Mouse (Mus musculus): Measurements from ENCODE around the gene Epha4.

Gene Epha4

DNA sequence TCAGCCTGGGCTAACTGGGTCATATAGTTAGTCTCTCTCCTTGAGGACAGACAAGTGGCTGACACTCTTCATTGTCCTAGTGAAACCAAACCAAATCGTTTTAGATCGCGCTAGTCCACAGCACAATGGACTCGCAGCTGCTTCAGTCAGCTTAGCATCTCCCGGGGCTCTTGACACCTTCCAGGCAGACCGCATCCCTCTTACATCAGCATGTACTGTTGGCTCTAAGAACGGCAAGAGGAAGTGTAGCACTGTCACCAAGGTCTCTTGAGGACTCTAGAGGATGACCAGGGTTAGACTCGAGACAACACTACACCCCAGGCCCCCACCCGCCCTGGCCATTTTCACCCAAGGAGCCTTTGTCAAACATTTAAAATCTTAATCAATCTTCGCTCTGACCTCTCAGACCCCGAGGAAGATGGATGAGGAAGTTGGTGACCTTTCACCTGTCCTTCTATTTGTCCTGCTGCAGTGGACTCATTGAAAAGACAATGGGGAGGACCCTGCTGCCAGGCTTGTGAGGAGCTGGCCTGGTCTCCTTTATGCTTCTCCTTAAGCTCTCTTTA lies 12.3 kb downstream of the Epha4 start:
- TF ChIP-seq GATA4 (IDR thresholded peaks at IDR 0.05; ENCODE audit: insufficient replicate concordance, low read length), result no peak

DNA sequence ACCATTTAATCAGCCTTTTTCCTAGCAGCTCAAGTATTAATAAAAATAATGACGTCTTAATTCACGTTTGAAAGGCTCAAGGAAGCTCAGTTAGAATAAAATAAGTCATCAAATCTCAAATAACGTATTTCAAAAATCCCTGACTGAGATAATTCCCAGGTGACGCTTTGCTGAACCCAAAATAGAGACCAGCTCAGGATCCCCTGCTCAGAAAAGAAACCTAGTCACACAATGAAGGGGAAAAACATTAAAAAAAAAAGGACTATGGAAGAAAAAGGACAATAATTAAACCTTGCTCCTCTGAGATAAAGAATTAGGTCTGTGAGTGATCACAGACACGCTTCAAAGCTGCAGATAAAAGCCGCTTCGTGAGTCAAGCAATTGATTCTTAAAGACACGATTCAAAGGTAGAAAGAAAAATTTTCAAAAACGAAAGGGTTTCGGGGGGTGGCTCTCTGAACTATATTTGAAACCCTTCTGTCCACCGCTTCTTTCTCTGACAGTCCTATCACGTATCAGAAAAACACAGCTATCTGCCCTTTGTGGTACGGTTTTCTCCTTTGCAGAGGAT lies 13.4 kb downstream of the Epha4 start:
- TF ChIP-seq GATA4 (IDR thresholded peaks at IDR 0.05; ENCODE audit: insufficient replicate concordance, low read length), result no peak

DNA sequence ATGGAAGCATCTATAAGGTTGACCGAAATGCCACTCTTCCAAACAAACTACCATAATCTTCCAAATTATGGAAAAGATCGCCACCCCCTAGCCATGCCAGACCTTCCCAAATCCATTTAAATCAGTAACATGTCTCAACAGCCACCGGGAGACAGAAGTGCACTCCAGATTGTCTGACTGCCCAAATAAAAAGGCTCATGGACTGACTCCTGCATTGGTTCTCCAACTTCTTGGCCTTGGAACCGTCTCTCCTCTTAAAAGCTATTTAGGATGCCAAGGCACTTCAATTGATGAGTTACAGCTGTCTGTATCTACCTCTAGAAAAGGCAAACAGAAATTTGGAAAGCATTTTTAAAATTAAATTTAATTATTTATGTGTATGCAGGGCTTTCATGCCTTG lies 17.4 kb downstream of the Epha4 start:
- no peak for TF ChIP-seq GATA4 (IDR thresholded peaks at IDR 0.05; ENCODE audit: insufficient replicate concordance, low read length)

- TF ChIP-seq GATA4 (IDR thresholded peaks at IDR 0.05; ENCODE audit: insufficient replicate concordance, low read length), result no peak
Measured at GRCm38 (mm10) chr1:77496468-77497181, 18.3 kb downstream of the Epha4 start.

DNA sequence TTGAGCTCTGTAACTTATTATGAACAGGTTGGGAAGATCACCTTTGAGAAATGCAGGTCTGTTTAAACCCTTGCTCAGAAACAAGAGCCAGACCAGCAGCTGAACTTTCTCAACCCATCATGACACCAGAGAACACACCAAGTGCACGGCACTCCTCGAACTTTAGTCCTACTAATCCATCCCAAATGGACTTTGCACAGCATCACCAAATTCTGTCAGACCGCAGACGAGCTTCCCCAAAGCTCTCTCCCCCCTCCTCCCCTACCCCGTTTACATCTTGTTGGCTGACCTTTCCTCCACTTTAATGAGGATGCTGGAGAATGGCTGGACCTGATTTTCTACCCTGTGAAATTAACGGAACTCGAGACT lies 19.1 kb downstream of the Epha4 start:
- no peak for TF ChIP-seq GATA4 (IDR thresholded peaks at IDR 0.05; ENCODE audit: insufficient replicate concordance, low read length)

- TF ChIP-seq GATA4 (IDR thresholded peaks at IDR 0.05; ENCODE audit: insufficient replicate concordance, low read length), result no peak
Measured at GRCm38 (mm10) chr1:77495030-77495789, 19.7 kb downstream of the Epha4 start.

- TF ChIP-seq GATA4 (IDR thresholded peaks at IDR 0.05; ENCODE audit: insufficient replicate concordance, low read length), result no peak
Measured at GRCm38 (mm10) chr1:77493841-77494635, 20.9 kb downstream of the Epha4 start.

DNA sequence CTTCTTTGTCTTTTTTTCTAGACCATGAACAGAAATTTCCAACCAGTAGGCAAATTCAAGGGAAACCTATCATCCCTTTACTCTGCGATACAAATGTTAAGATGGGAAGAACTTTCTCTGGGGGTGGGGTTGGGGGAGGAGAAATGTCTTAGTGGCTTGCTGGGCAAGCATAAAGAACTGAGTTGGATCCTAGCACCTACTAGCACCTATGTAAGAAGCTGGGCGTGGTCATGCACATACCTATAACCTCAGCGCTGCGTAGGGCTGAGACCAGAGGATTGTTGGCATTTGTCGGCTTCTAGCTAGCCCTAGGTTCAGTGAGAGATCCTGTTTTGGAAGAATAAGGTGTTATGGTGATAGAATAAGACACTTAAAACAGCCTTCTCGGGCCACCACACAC lies 24.7 kb downstream of the Epha4 start:
- TF ChIP-seq GATA4 (IDR thresholded peaks at IDR 0.05; ENCODE audit: insufficient replicate concordance, low read length), result no peak

GRCm38 (mm10) chr1:77489387-77489786 lies 25.5 kb downstream of the Epha4 start:
- no peak for TF ChIP-seq GATA4 (IDR thresholded peaks at IDR 0.05; ENCODE audit: insufficient replicate concordance, low read length)

DNA sequence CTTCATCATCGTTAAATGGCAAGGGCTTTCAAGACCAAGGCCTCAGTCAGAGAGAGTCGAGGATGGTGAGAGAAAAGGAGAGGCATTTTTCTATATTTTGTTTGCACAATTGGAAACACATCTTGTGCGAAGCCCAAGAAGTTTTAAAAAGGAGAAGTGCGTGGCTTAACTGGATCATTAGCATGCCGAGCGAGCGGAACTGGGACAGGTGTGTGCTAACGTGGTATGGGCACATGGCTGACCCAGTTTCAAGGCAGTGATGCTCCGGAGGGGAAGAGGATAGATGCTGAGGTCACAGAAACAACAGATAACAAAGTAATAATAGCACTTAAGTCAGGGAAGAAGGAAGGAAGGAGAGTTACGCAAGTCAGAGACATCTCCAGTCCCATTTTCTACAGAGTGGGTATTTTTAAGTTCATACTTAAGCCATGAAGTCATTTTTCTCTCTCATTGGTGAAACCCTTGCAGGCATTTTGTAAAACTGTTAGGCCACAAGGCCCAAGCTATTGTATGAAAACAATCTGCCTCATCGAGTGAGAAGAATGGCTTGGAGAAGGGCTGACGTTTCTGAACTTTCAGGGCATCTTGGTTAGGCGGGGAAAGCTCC lies 26.9 kb downstream of the Epha4 start:
- TF ChIP-seq GATA4 (IDR thresholded peaks at IDR 0.05; ENCODE audit: insufficient replicate concordance, low read length), result no peak

DNA sequence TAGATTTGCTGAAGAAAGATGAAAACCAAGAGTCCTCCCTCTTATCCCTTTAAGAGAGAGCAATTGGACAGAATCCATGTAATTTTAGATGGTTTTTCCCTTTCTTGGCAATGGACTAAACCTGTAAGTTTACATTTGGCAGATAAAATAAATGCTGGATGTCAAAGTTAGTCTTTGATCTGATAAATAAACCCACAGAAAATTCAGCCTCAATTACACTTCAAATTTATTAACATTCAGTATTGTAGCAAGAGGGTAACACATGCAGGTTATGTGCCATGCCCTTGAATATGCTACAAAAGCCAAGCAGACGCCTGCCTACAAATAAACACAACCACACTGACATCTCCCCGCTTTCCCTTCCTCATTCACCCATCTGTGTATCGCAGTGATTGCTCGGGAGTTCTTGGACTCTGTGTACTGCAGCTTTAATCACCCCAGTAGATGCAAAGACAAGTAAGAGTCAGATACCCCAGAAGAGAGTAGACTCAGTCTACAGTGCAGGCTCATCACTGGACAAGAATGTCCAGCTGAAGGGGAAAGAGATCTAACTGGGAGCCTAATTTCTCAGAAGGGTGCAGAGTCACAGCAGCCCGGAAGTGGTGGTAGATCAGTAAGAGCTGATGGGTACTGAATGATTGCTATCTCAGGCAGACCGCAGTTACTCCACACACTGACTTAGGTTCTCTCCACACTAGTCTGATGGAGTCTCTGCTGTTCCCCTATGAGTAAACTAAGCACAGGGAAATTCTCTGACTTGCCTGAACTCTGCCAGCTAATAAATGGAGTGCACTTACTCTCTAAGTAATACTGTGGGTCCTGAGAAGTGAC lies 29.9 kb downstream of the Epha4 start:
- TF ChIP-seq GATA4 (IDR thresholded peaks at IDR 0.05; ENCODE audit: insufficient replicate concordance, low read length), result no peak

DNA sequence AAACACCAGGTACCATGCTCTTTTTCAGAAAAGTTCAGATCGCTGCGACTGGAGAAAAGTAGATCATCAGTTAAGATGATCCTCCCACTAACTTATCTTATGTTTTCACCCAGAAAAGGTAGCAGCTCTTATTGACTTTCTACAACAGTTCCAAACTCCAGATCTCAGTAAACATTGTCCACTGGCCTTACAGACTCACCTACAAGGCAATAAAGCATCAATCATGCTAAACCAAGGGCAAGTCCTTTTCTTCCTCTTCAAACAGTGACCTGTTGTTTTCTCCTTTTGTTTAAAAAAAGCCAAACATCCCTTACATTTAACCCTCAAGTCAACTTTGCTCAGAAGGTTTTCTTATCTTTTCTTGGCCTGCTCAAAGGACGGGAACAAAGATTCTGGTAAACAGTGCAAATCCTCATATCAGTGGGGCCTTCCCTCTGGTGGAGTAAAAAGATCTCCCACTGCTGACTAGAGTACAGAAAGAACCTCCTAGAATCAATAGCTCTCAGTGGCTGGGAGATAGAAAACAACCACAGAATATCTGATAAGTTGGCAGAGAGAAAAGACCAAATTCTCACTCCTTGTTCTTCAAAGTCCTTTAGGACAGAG lies 39.0 kb downstream of the Epha4 start:
- no peak for TF ChIP-seq GATA4 (IDR thresholded peaks at IDR 0.05; ENCODE audit: insufficient replicate concordance, low read length)

Measured in liver, adult (tissue).